Comparison of ENCODE assay signal across 12 mouse cellular contexts in the genomic region with DNA sequence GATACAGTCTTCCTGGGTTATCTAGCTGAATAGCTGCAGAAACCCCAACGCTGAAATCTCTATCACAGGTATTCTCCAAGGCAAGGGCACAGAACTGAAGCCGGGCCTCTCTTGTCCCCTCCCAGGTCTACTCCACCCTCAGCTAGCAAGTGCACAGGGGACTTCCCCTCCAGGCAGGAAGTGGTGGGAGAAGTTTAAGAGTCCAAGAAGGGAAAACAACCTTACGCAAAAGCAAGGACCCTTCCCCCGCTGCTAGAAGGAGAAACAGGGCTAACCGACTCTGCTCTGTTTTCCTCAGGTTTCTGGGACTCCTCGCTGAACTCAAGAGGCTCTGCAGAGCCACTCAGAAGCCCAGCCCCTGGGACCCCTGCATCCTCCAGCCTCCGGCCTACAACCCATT.
A peak's percentile ranks its signal among the peaks of the same experiment; 100 is the strongest.
DNase-seq lines count a peak whose midpoint lies in the region; ATAC-seq and TF ChIP-seq lines count a peak whose summit lies in the region.
"Had no signal": no experiment of that assay in that cellular context is flagged by ENCODE, and none has a peak within 500 bp of the region (broad histone marks: within the 10 kb centered on the region; RNA-seq: fewer than 3 reads in every experiment).

No protein-coding gene starts in this region.

- H3K27me3 ChIP-seq in kidney, adult 2 months (replicated peaks; ENCODE audit: control insufficient read depth, insufficient read depth, low read length), result no peaks in the 10 kb centered on the region

- H3K4me3 ChIP-seq in kidney, adult 2 months (ENCODE audit: insufficient read depth, low read depth, low read length), result no peak overlapping the region
- H3K4me3 ChIP-seq in macrophage (ENCODE audit: inconsistent target), result no peak overlapping the region

- no peak overlapping the region for H3K27ac ChIP-seq in kidney, adult 2 months (ENCODE audit: insufficient read depth, low read depth, low read length)
- peak overlapping the region; percentile 88 for H3K27ac ChIP-seq in macrophage

- peak; percentile 14 for DNase-seq in kidney, adult 2 months
- no peak for DNase-seq in kidney, adult 8-10 months
- DNase-seq in induced T-regulatory cell, adult 2 months (ENCODE audit: low read depth), result peak; percentile 92
- DNase-seq in thymus, postnatal 14 days, result peak; percentile 66
- DNase-seq in urinary bladder, postnatal 10 days (ENCODE audit: low spot score), result no peak
- no peak for DNase-seq in adrenal gland, postnatal 10 days
- DNase-seq: kidney, adult 9 months; lung, embryonic 14.5 days; right cerebral cortex, adult 18-20 months had no signal

- H3K36me3 ChIP-seq in kidney, adult 2 months (ENCODE audit: control insufficient read depth, insufficient read depth, low read length), result no peaks in the 10 kb centered on the region
- H3K36me3 ChIP-seq in macrophage (ENCODE audit: inconsistent target), result 0 out of 2 replicates have a peak, but pooled peaks cover 2% of the 10 kb centered on the region

- no peak for ATAC-seq in erythroblast, adult 5-6 weeks (replicated peaks; ENCODE audit: low FRiP score, poor library complexity, severe bottlenecking)
- ATAC-seq: forebrain, embryonic 14.5 days had no signal

- H3K79me2 ChIP-seq in macrophage (ENCODE audit: inconsistent target), result peaks cover 49% of the 10 kb centered on the region; the same call in 1 of the 2 replicates

- 78% methylated on average over 7 of the region's 7 CpGs for WGBS in kidney, adult 2 months
- 8% methylated on average over 5 of the region's 7 CpGs for WGBS in macrophage (ENCODE audit: missing documents)

- TF ChIP-seq CTCF in kidney, adult 2 months (conservative IDR thresholded peaks at IDR 0.05; ENCODE audit: insufficient read depth, insufficient read length, low read depth, low read length), result no peak

- TF ChIP-seq POLR2A in kidney, adult 2 months (IDR thresholded peaks at IDR 0.05; ENCODE audit: low read depth, low read length), result no peak

- no peaks in the 10 kb centered on the region for H3K4me1 ChIP-seq in kidney, adult 2 months (ENCODE audit: control insufficient read depth, insufficient read depth, low read length)

Comparison
In these comparisons a context has a peak if more than half of its experiments do, and no peak if none do; other contexts are left out.
1. DNase-seq: peak in kidney, adult 2 months (single experiment), induced T-regulatory cell, adult 2 months (single experiment) and thymus, postnatal 14 days (single experiment); none in kidney, adult 8-10 months (0 of 2), urinary bladder, postnatal 10 days (single experiment) and adrenal gland, postnatal 10 days (single experiment).